Mouse (Mus musculus) embryo, embryonic 10 days (tissue): Measurements from ENCODE around the gene Nacc1.
"Not testable (repeated sequence)": the region's sequence is repeated elsewhere in the genome, so short reads cannot be mapped to it uniquely, and the experiment has no call there.

ENCODE experiments used
- DNase-seq: peaks from one replicate; pipeline ENCODE4 v3.0.0-alpha.2; 2015; ENCODE audit warnings: low spot score

Nacc1 gene

DNA sequence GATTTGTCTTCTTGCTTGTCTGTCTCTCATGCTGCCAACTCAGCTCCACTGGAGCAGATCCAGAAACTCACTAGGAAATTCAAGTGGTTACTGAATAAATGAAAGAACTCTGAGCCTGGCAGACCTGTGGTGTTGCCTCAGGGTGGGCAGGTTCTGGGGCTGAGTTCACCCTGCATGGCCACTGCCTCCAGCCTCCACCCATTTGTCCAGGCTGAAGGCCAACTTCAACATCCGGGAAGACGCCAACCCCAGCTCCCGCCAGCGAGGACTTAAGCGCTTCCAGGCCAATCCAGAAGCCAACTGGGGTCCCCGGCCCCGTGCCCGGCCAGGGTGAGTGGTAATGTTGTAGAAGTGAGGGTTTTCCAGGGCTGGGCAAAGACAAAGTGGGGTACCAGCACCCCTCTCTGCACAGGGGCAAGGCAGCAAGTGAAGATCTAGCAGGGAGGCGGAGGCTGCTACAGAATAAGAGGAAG, 11.3 kb upstream of the Nacc1 start:
- no peak for DNase-seq

DNA sequence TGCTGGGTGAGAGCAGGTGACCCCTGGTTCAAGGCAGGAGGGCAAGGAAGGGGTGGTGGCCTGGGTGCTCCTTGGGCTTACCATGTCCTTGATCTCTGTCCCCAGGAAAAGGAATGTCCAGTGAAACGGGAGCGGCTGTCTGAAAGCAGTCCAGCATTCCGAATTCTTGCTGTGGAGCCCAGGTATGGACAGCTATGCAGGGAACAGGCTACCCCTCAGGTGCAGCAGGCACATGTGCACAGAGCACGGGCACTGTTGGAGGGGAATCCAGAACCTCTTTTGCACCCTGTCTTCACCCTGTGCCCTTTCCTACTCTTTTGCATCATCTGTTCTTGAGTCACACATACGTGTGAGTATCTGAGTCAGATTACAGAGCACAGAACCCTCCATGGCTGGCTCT, 10.6 kb upstream of the Nacc1 start:
- no peak for DNase-seq

GRCm38 (mm10) chr8:84697166-84698130, 9.8 kb upstream of the Nacc1 start:
- peak; percentile 64 for DNase-seq

- no peak for DNase-seq
Measured at GRCm38 (mm10) chr8:84695140-84695539, 7.5 kb upstream of the Nacc1 start.

GRCm38 (mm10) chr8:84693332-84693731, 5.7 kb upstream of the Nacc1 start:
- DNase-seq = no peak

- DNase-seq = peak; percentile 96
Measured at GRCm38 (mm10) chr8:84689091-84689915, 1.6 kb upstream of the Nacc1 start.

DNA sequence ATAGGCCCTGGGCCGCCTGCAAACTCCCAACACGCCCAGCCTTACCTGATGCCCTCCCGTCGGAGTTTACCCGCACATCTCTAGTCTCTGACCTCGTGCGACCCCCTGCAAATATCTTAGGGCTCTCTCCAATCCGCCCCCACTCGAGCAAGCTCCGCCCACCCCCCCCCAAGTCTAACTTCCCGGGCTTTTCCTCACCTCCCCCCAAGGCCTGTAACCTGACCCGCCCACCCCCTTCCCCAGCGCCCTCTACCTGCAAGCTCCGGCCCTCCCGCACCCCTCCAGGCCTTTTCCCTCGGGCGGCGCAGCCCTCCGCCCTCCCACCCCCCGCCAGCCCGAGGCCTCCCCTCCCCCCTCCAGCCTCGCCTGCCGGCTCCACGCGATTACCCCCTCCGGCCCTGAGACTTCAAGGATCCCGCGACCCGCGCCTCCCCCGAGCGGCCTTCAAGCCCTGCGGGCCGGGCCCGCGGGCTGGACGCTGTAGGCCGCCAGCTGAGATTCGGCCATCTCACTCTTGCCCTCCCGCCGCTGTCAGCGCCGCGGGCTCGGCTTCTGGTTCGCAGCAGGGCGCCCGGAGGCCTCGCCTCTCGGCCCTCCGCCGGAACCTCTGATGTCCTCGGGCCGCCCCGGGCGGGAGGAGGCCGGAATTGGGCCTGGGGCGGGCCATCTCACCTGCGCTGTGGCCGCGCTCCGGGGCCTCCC, 508 bp downstream of the Nacc1 start:
- peak; percentile 64 for DNase-seq

DNA sequence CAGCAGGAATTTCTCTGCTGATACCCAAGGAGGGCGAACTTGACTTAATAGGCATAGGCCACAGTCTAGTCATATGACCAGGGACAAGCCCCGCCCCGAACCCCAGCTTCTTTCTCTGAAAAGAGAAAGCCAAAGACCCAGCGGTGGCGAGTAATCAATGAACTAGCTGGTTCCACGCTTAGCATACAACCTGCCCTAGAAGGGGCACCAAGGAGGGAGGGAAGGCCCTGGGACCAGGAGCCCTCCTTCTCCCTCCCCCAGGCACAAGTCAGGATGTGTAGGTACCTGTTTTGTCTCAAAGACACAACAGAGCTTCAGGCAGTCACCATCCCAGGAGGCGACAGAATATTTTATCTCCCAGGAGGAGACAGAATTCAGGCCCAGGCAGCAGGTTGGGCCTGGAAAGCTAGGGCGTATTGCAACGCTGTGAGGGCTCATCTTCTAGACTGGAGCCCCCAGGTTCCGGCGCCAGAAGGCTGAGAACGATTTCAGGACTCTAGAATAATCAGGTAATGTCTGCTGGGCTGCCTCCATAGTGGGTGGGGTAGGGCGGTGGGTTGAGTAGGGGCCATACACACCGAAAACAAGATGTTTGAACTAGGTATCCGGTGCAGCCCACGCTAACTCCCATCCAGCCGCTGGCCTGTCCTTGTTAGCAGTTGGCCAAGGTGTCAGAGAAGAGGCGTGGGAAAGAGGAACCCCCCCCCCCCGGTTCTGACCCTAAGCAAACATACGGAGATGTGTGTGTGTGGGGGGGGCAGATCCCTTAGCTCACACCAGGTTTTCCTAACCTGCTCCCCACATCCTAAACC, 1.3 kb downstream of the Nacc1 start, which contains the start of gene Trmt1:
Gene Trmt1, plus strand, starts transcription at position 117 of the 812 bp plus-strand sequence.
- peak; percentile 40 for DNase-seq

DNA sequence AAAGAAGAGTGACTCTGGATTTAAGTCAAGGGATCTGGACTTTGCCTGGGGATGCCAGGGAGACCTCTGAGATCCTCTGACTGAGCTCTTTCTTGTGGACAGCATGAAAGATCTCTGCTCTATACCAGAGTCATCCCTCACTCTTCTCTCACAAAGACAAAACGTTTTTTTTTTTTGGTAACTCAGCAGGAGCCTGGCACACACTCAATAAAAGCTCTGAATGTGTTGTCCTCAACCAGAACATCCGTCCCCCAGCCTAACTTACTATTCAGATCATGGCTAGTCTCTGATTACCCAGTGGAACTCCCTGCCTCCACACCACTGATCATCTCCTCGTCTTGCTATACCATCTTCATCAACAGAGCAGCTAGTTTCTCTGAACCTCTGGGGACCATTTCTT, 3.1 kb downstream of the Nacc1 start:
- DNase-seq = no peak

- no peak for DNase-seq
Measured at GRCm38 (mm10) chr8:84682257-84682656, 5.4 kb downstream of the Nacc1 start.

DNA sequence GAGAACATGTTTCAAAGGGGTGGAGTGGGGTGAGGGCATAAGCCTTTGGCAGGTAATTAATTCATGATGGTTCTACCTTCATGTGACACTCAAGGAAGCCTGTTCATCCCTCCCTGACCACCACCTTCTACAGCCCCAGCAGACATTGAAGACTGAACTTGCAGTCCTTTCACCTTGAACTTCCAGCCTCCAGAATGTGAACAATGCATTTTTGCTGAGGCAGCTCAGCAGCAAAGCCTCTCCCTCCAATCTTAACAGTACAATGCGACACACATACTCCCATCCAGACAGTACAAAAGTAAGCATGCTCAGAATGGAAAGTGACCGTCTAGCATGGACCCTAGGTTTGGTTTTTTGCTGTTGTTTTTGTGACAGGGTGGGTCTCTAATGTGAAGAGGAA, 6.2 kb downstream of the Nacc1 start:
- no peak for DNase-seq

- DNase-seq = no peak
Measured at GRCm38 (mm10) chr8:84677305-84677704, 10.4 kb downstream of the Nacc1 start.

DNA sequence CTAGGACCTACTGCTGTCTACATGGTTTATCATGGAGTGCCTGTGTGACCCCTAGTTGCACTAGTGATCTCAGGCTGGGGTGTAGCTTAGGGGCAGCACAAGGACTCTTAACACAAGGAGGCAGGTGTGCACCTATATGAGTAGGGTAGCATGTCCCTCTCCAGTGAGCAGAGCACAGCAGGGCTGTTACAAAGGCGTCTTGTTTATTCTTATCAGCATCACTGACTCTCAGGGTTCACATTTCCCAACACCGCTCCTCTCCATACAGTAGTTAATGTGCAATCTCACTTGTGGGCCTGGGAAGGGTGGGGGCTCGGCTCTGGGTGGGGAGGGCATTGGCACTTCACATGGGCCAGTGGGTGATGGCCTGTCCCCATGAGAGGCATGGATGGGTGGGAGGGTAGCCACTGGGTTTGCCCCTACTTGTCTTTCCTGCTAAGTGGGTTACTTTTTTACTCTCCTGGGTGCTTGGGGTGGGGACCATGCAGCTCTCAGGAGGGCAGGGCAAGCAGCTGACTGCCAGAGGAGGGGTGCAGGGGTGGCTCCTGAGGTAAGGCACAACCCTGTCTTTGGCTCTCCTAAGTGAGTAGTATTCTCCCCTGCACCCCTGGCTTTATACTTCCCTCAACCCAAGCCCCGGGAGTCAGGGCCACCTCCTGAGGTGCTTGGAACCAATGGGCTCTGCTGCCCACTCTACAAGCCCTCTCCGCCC, 17.2 kb downstream of the Nacc1 start:
- DNase-seq = not testable (repeated sequence)

DNA sequence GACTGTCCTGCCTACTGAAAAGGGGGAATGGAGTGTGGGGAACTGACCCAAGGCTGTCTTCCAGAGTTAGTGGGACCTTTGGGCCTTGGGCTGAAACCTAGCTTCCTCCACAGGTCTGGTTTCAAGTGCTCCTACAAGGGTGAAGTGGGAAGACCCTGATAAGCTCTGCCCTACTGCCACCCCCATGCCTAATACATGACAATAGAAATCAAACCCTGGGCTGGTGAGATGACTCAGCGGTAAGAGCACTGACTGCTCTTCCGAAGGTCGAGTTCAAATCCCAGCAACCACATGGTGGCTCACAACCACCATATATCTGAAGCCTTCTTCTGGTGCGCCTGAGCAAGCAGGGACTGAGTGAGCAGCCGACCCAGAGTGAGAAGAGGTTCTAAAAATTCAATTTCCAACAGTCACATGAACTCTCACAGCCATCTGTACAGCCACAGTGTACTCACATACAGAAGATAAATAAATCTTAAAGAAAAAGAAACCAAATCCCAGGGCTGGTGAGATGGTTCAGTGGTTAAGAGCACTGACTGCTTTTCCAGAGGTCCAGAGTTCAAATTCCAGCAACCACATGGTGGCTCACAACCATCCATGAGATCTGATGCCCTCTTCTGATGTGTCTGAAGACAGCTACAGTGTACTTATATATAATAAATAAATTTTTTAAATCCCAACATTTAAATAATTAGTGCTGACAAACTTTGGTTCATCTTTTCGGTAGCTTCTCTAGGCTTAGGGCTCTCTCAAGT, 18.8 kb downstream of the Nacc1 start:
- no peak for DNase-seq

DNA sequence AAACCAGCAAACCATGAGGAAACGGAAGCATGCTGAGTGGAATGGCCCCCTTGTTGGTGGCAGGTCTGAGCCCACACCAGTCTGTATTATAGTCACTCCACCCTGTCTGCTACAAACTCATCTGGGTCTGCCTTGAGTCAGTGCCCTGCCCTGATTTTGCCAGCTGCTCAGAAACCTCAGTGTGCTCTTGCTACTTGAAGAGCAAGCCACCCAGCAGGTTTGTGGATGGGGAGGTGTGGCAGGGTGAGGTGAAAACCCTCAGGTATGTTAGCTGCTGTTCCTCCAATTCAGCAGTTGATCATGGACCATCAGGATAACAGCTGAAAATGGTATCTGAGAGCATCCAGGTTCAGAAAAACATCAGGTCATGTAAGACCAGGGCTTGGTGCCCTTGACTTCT, 19.6 kb downstream of the Nacc1 start:
- no peak for DNase-seq

DNA sequence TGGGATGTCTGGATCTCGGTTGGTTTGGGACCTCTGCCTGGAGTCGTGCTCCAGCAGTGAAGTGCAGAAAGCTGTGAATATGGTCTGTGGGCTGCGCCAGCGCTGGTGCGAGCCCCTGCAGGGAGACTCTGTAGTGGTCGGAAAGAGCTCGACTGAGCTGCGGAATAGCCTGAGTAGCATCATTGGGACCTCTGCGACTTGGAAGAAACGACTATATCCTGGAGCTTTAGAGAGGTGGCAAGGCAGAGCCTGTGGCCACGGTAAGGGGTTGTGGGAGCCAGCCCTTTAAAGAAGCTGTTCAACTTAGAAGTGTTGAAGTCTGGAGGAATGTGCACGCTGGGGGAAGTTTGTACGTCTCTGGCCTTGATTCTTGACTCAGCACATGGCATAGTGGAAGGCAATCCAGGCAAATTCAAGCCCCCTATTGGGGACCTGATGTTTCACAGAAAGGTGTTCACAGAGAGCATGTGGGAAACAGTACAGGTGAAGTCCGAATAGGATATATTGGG, 22.2 kb downstream of the Nacc1 start:
- peak; percentile 60 for DNase-seq

- peak; percentile 88 for DNase-seq
Measured at GRCm38 (mm10) chr8:84664566-84665384, 22.9 kb downstream of the Nacc1 start.

GRCm38 (mm10) chr8:84663483-84664327, 24.0 kb downstream of the Nacc1 start:
- DNase-seq = peak; percentile 98
